ENCODE assay signal across 10 mouse cellular contexts in genomic region chr1:76629861-76630260, GRCm38 (mm10).
"Had no signal": no experiment of that assay in that cellular context is flagged by ENCODE, and none has a peak within 500 bp of the region (broad histone marks: within the 10 kb centered on the region; RNA-seq: fewer than 3 reads in every experiment).

No protein-coding gene starts in this region.

- H3K4me3 ChIP-seq: liver, embryonic 13.5 days; midbrain, embryonic 13.5 days had no signal

- H3K27me3 ChIP-seq: liver, embryonic 13.5 days; midbrain, embryonic 13.5 days had no signal

- ATAC-seq: midbrain, embryonic 13.5 days; midbrain, embryonic 16.5 days had no signal

- H3K9me3 ChIP-seq: liver, embryonic 13.5 days; midbrain, embryonic 13.5 days had no signal

- H3K9ac ChIP-seq: liver, embryonic 13.5 days; midbrain, embryonic 13.5 days had no signal

- H3K4me2 ChIP-seq: liver, embryonic 13.5 days; midbrain, embryonic 13.5 days had no signal

- DNase-seq: kidney, adult 11 months; kidney, adult 8-10 months; kidney, postnatal 25 days; liver, embryonic 13.5 days; lung, adult 2 months; lung, postnatal 14 days; thymus, postnatal 25 days had no signal

- H3K27ac ChIP-seq: liver, embryonic 13.5 days; macrophage; midbrain, embryonic 13.5 days had no signal

- H3K4me1 ChIP-seq: liver, embryonic 13.5 days had no signal

- H3K36me3 ChIP-seq: liver, embryonic 13.5 days; midbrain, embryonic 13.5 days had no signal
